Mouse (Mus musculus): Measurements from ENCODE around the gene Igsf6. TPM values are rescaled to one million over a fixed set of nuclear protein-coding genes. Genes with fewer than 3 reads are reported as not detected.

Igsf6 gene
- polyA plus RNA-seq, 1 experiment: 0.36 TPM

DNA sequence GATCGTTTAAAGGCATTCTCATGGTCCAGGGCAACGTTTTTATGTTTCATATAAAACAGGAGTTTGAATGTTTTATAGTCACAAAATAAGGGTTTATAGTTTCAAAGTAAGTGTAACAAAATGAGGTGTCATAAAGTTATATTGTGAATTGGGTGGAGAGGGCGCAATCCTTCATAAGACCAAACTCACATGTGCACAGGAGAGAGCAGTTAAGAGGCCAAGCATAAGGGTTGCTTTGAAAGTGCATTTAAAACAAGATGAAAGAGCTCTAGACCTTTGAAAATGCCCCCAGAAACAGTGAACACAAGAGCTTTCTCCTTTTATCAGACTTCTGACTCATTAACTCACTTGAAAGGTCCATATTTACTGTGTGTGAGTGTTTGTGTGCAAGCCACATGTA lies 48.1 kb downstream of the Igsf6 start:
- TF ChIP-seq CTCF (IDR thresholded peaks at IDR 0.05; ENCODE audit: borderline replicate concordance, extremely low read depth, insufficient read depth, insufficient read length) (no peak), POLR2A (IDR thresholded peaks at IDR 0.05; ENCODE audit: borderline replicate concordance, extremely low read depth, insufficient read depth, insufficient read length, poor library complexity, severe bottlenecking) (no peak)
- no peak for DNase-seq (ENCODE audit: low read depth)

DNA sequence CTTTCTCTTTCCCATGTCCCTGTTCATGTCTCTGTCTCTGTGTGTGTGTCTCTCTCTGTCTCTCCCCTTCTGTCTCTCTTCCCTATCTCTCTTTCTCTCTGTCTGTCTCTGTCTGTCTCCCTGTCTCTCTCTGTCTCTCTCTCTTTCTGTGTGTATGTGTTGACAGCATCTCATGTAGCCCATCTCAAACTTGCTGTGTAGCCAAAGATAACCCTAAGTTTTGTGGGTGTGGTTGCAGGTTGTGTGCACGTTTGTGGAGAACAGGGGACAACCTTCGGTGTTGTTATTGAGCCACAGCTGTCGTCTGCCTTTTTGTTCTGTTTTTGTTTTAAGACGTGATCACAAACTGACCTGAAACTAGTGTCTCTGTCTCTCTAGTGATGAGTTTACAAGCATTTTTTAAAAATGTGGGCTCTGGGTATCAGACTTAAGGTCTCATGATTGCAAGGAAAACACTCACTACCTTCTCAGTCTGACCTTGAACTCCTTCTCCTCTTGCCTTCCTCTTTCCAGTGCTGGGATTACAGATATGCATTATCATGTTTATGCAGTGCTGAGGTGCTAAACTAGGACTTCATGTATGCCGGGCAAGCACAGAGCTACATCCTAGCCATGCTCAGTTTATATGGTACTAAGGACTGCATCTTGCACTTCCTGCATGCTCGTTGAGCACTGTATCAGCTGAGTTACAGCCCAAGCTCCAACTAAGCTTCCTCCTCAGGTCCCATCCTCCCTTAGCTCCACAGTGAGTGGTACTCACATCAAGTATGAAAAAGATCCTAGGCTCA lies 49.0 kb downstream of the Igsf6 start:
- TF ChIP-seq CTCF (IDR thresholded peaks at IDR 0.05; ENCODE audit: borderline replicate concordance, extremely low read depth, insufficient read depth, insufficient read length) (no peak), POLR2A (IDR thresholded peaks at IDR 0.05; ENCODE audit: borderline replicate concordance, extremely low read depth, insufficient read depth, insufficient read length, poor library complexity, severe bottlenecking) (no peak)
- DNase-seq (ENCODE audit: low read depth): no peak

DNA sequence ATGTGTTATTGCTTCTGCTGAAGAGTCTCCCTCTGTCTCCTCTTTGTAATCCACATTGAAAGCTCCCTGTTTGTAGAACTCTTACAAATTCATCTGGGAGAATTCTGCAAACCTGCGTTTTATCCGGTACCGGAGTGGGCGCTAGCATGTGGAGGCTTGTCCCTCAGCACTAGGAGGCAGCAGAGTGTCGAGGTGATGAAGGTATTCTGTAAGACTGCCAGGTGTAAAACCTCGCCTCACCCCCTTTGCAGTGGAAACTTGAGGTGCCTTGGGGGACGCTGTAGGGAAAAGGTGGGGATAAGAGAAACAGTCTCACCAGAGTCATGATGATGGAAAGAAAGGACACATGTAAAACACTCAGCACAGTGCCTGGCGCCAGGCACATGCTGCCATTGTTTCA lies 54.1 kb downstream of the Igsf6 start:
- DNase-seq (ENCODE audit: low read depth): no peak
- TF ChIP-seq CTCF (IDR thresholded peaks at IDR 0.05; ENCODE audit: borderline replicate concordance, extremely low read depth, insufficient read depth, insufficient read length): no peak
- no peak for TF ChIP-seq POLR2A (IDR thresholded peaks at IDR 0.05; ENCODE audit: borderline replicate concordance, extremely low read depth, insufficient read depth, insufficient read length, poor library complexity, severe bottlenecking)

- no peak for DNase-seq (ENCODE audit: low read depth)
- TF ChIP-seq POLR2A (IDR thresholded peaks at IDR 0.05; ENCODE audit: borderline replicate concordance, extremely low read depth, insufficient read depth, insufficient read length, poor library complexity, severe bottlenecking): no peak
- TF ChIP-seq CTCF (IDR thresholded peaks at IDR 0.05; ENCODE audit: borderline replicate concordance, extremely low read depth, insufficient read depth, insufficient read length): no peak
Measured at GRCm38 (mm10) chr7:121018778-121019177, 55.6 kb downstream of the Igsf6 start.

- DNase-seq (ENCODE audit: low read depth): no peak
- TF ChIP-seq CTCF (IDR thresholded peaks at IDR 0.05; ENCODE audit: borderline replicate concordance, extremely low read depth, insufficient read depth, insufficient read length) (no peak), POLR2A (IDR thresholded peaks at IDR 0.05; ENCODE audit: borderline replicate concordance, extremely low read depth, insufficient read depth, insufficient read length, poor library complexity, severe bottlenecking) (no peak)
Measured at GRCm38 (mm10) chr7:121014486-121014885, 59.9 kb downstream of the Igsf6 start.

Other genes with a start within 250 kb of the Igsf6 start
- 31.6 and 34.6 TPM in 2 replicates for gene Eef2k, start 231.7 kb downstream of the Igsf6 start, polyA plus RNA-seq (2012; rRNA removed)
- gene Polr3e, start 156.8 kb downstream of the Igsf6 start, polyA plus RNA-seq (2012; rRNA removed): 26.3 and 28.9 TPM in 2 replicates
- gene Cdr2, start 92.3 kb downstream of the Igsf6 start, polyA plus RNA-seq (2012; rRNA removed): 27.4 and 37.4 TPM in 2 replicates
- gene Mfsd13b, start 92.1 kb downstream of the Igsf6 start, polyA plus RNA-seq (2012; rRNA removed): 0.15 and 0.22 TPM in 2 replicates
- gene Mettl9, start 40.1 kb downstream of the Igsf6 start, polyA plus RNA-seq (2012; rRNA removed): 103 and 112 TPM in 2 replicates
- 0.46 and 0.52 TPM in 2 replicates for gene Otoa, start 7.1 kb upstream of the Igsf6 start, polyA plus RNA-seq (2012; rRNA removed)